Mouse (Mus musculus) erythroblast, adult 5-6 weeks (primary cell): Measurements from ENCODE around the gene Creb1. TPM values are rescaled to one million over a fixed set of nuclear protein-coding genes. Genes with fewer than 3 reads are reported as not detected.
"Not testable (repeated sequence)": the region's sequence is repeated elsewhere in the genome, so short reads cannot be mapped to it uniquely, and the experiment has no call there.

ENCODE experiments used
- ATAC-seq: replicated peaks from 2 replicates; pipeline ENCODE4 v1.8.0; 2016; ENCODE audit warnings: moderate number of reproducible peaks, mild to moderate bottlenecking, moderate TSS enrichment, inconsistent platforms; ENCODE audit not compliant: poor library complexity, low FRiP score, severe bottlenecking
- total RNA-seq, 2 experiments: library from RNA; stranded (forward) in 1 of 2; stranded (reverse) in 1 of 2; fragments of 150-400 nt in 1 of 2; fragments of 200-764, 138-1000 nt in 1 of 2; gene quantifications; 2 replicates each; pipeline versions ENCODE4 v1.2.3 to v1.2.4; 2015 to 2017; ENCODE audit warnings: low replicate concordance in 2 of 2

Gene Creb1
- total RNA-seq, 2 experiments from 2014 or later, result 18.1 to 20.6 TPM

DNA sequence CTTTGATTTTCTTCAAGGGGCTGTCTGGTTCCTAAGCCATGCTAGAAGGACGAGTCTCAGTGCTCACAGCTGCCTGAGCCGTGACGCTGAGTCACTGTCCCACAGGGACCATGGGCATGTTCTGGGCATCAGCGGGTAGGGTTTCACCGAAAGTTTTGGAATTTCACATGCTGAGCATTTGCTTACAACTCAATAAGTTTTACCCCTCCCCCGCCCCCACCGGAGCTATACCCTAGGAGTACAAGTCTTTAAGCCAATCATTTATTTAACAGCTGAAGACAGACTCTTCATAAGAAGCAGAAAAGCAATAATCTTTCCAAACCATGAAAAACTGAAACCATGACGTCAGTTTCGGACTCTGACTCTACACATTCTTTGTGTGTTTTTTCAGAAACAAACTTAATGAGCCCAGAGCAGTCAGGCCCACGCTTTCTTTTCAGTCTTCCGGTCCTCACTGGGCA lies 83.1 kb downstream of the Creb1 start:
- no peak for ATAC-seq

DNA sequence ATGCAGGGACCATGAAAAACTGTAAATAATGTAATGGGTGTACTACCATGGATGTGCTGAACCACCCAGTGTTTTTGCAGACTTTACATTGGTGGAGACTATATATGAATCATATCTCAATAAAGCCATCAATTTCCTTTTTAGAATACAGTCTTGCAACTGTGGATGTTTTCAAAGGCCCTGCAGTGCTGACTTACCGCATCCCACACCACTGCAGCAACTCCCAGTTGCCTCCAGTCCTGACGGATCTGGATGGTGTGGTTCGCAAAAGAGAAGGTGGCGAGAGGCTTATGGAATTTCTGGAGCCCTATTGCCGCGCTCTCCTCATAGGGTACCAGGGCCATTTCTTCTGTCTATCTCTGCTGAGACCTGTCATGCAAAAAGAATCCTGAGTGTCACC lies 83.6 kb downstream of the Creb1 start:
- no peak for ATAC-seq

- peak; percentile 17; the same call in 1 of the 2 replicates for ATAC-seq
Measured at GRCm38 (mm10) chr1:64616531-64616880, 84.1 kb downstream of the Creb1 start.

GRCm38 (mm10) chr1:64616881-64617714 lies 84.7 kb downstream of the Creb1 start, which contains the start of gene Mettl21a:
Mettl21a (minus strand) TSS chr1:64617242.
- peak; percentile 93 for ATAC-seq

DNA sequence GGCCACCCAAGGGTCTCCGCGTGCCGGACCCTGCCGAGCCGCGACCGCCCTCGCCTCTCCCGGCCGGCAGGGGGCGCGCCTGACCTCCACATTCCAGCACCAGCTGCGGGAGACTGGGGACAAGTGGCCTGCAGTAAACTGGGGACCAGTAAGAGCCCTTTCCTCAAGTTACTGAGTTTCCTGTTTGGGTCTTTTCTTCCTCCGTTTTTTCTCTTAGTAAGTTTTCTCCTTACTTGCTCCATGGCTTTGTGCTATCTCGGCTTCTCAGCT lies 85.2 kb downstream of the Creb1 start:
- peak; percentile 72 for ATAC-seq

DNA sequence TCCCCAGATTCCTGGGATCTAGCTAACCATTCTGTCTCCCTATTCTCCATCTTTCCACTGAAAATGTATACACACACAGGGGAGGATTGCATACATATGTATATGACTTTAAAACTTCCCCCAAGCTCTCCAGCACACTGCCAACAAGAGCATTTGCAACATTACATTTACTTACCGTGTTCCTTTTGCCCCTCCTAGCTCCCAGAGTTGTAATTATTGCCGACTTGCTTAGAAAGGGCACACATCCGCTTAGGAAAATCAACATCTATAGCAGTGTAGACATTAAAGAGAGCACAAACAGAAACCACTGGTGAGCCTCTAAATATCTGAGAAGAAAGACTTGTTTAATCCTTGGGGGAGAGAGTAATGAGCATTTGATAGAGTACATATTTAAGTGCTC lies 85.8 kb downstream of the Creb1 start:
- no peak for ATAC-seq

DNA sequence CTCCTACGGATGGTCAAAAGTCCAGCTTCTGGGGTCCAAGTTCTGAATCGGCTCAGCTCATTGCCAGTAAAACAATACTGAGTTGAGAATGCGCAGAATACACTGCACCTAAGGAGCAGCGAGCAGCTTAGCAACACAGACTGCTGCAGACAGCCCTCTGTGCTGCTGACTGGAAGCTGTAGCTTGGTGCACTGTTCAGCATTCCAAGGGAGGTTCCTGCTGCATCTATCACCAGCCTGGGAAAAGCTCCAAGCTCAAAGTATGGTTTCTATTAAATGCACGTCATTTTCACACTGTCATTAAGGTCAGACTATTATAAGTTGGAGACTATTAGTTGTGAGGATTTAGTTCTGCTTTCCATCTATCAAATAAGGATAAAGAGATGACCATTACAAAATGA lies 88.7 kb downstream of the Creb1 start:
- ATAC-seq, result no peak

GRCm38 (mm10) chr1:64623558-64624435 lies 91.4 kb downstream of the Creb1 start:
- ATAC-seq, result no peak

- ATAC-seq, result no peak
Measured at GRCm38 (mm10) chr1:64625214-64625613, 92.8 kb downstream of the Creb1 start.

- ATAC-seq, result no peak
Measured at GRCm38 (mm10) chr1:64631526-64631925, 99.1 kb downstream of the Creb1 start.

DNA sequence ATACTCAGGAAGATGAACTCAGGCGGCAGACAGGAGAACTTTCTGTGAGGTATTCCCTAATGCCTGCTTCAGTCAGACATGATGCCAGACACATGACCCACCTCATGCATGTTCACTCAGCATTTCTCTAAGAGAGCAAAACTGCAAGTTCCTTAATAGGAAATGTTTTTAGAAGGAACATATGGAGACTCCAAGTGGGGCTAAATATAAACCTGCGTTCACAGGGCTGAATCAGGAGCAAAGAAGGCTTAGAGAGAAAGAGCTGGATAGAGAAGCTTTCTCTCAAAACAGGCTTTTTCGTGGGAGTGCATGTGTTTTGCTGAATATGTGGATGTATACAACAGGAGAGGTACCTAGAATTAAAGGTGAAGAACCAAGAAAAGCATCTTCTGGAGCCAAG lies 100.8 kb downstream of the Creb1 start:
- ATAC-seq, result no peak

DNA sequence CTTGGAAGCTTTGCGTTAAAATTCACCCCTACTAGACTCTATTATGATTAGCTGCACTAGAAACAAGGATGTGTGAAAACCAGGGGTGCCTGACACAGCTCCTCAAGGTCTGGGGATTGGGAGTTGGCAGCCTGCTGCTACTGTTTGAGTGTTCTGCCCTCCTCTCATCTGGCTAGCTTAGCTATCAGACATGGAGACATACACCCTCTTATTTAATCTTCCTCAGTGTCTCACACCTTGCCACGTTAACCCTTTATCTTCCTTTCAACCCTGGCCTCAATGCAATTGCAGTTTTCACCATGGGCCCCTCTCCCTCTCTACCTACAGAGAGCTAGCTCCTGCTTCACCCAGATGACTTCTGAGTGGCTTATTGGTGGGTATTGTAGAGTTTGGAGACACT lies 103.2 kb downstream of the Creb1 start:
- ATAC-seq, result no peak

DNA sequence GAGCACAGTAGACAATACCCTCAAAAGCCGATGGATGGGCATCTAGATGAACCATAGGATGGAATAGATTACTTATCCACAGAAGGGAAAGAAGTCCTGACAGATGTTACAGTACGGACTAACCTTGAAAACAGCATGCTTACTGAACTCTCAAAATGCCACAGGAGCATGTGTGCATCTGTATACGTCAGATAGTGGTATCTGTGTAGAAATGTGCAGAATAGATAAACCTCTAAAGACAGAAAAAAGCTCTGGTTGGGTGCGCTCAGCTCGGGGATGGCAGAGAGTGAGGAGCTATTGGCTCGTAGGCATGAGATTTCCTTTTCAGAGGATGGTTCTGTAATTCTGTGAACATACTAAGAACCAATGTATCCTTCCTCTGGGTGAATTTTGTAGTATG lies 106.8 kb downstream of the Creb1 start:
- peak; percentile 64 for ATAC-seq

- no peak for ATAC-seq
Measured at GRCm38 (mm10) chr1:64641069-64641468, 108.6 kb downstream of the Creb1 start.

DNA sequence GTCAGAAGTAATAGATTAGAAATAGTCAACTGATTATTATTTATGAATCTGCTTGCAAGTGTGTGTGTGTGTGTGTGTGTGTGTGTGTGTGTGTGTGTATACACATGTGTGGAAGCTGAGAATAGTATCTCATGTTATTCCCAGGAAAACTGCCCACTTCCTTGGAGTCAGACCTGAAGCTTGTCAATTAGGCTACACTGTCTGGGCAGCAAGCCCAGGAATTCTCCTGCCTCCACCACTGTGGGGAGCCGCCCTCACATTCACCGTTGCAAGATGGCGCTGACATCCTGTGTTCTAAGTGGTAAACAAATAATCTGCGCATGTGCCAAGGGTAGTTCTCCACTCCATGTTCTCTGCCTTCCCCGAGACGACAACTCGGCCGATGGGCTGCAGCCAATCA lies 110.1 kb downstream of the Creb1 start:
- ATAC-seq, result not testable (repeated sequence)

GRCm38 (mm10) chr1:64644513-64644912 lies 112.1 kb downstream of the Creb1 start:
- ATAC-seq, result no peak

DNA sequence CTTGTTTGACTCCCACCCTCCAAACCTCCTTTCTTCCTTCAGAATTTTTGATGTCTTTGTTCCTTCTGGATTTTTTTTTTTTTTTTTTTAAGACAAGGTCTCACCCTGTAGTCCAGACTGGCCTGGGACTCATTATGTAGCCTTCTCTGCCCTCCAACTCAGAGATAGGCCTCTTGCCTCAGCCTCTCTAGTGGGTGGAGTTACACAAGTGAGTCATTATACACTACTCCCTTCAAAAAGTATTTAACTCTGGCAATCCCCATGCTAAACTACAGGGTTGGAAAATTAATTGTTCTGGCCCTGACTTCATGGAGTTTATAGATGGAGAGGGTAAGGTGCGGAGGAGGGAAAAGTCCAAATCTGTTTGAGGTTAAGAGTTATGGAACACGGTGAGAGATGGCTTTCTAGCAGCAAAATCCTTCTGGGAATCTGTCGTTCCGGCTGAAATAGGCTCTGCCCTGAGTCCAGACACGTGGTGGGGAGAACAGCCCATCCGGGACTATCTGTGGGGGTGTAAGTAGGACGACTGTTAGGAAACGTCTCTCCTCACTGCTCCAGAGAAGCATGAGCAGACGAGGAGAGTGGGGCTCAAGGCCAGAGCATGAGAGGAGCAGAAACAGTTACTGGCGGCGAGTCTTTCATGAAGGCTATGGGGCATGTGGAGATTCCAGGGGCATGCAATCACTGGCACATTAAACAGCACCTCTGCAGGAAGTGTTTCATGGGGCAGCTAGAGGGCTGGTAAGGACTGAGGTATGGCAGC lies 117.1 kb downstream of the Creb1 start:
- no peak for ATAC-seq

DNA sequence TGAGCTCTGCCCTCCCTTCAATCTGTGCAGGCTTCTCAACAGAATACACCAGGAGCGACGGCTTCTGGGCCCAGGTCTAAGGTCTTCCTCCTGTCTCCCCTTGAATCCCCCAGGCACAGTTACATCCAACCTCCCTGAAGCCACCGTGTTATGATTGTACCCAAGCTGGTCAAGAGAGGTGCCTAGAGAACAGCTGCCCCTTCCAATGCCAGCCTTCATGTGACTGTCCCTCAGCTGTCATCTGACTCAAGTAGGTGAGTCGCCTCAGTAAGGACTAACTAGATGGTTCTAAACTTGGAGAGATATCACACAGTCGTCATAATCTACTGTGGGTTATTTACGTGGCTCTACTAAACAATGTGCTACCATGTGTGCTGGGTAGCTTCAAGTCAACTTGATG lies 121.3 kb downstream of the Creb1 start:
- ATAC-seq, result no peak
